Mouse (Mus musculus) embryonic facial prominence, embryonic 11.5 days (tissue): ENCODE results near the gene Hnrnpu. TPM values are rescaled to one million over a fixed set of nuclear protein-coding genes. Genes with fewer than 3 reads are reported as not detected.

Source experiments
- microRNA-seq: library from miRNA; unstranded; fragments of <30 nt; microRNA quantifications from one replicate; pipeline ENCODE4, GENCODE M21; 2016; ENCODE audit warnings: borderline number of aligned reads
- polyA plus RNA-seq: library from polyadenylated mRNA; unstranded; fragments of >200 nt; fragmentation: Nextera tagmentation; extraction: Ambion mirVana; gene quantifications from 2 replicates; pipeline ENCODE4 v1.2.1, GENCODE M21; 2014

The Hnrnpu gene
- polyA plus RNA-seq, 1 experiment from 2014 or later = 953 TPM

Small RNAs within 50 kb of the gene (microRNA-seq; reads per million reads assigned to microRNA genes)
- not detected for gene Gm27458

Other genes starting within 250 kb of the Hnrnpu start
- gene Desi2, start 150.4 kb downstream of the Hnrnpu start, polyA plus RNA-seq = 15.9 and 17.8 TPM in 2 replicates
- gene Cox20, start 18.7 kb downstream of the Hnrnpu start, polyA plus RNA-seq = 106 and 120 TPM in 2 replicates
- gene Efcab2, start 68.3 kb upstream of the Hnrnpu start, polyA plus RNA-seq = 5.2 and 6.3 TPM in 2 replicates
- 12.3 and 15.5 TPM in 2 replicates for gene Kif26b, start 191.3 kb upstream of the Hnrnpu start, polyA plus RNA-seq